Mouse (Mus musculus) adrenal gland, postnatal 25 days (tissue): ENCODE data around the gene Ogg1. TPM values are rescaled to one million over a fixed set of nuclear protein-coding genes. Genes with fewer than 3 reads are reported as not detected.

ENCODE experiments used
- DNase-seq: peaks from one replicate; pipeline ENCODE4 v3.0.0; 2021; ENCODE audit warnings: mixed read lengths
- long read RNA-seq: library from polyadenylated mRNA; stranded (forward); transcript quantifications from one replicate; pipeline ENCODE4 v2.0.0, GENCODE M21; 2021
- total RNA-seq: library from RNA; stranded (reverse); gene quantifications from 2 replicates; pipeline ENCODE4 v1.2.3, GENCODE M21; 2021

Ogg1 gene
- 16.7 and 19.9 TPM in 2 replicates for total RNA-seq
- long read RNA-seq, transcript Ogg1-201 (7 exons, 1,549 nt) = major isoform, 5 of 12 reads
- long read RNA-seq, partial matches to known transcripts = 0 of 12 reads
- long read RNA-seq, other reads (novel, unspliced or antisense) = 5 of 12 reads

DNA sequence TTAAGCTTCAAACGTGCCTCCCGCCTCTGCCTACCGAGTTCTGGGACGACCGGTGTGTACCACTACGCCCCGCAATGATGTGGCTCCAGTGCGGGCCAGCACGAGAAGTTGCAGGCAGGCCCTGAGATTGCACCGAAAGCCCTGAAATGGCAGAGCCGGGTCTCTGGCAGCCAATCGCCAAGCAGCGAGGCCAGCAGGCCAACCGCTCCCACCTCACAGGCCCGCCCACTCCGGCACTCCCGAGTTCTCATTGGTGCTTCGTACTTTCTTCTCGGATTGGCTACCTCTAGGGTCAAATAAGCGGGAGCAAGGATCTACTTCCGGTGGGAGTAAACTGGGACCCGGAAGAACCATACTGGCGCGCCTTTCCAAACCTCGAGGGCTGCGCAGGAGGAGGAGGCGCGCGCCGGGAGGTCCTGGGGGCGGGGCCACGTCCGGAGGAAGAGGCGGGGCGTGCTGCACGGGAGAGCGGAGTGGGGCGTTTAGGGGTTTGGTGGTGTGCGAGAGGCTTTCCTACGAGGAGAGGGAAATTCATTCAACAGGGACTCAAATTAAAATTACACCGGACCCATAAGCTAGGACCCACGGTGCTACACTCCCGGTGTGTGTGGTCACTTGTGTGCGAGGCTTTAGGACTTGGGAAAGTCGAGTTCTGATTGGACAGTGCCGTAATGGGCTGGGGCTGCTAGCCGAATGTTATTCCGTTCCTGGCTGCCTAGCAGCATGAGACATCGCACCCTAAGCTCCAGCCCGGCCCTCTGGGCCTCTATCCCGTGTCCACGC lies at the start of gene Ogg1:
TSS of gene Ogg1 (plus strand) at position 440 of the 783 bp plus-strand sequence.
- DNase-seq = peak; percentile 96

DNA sequence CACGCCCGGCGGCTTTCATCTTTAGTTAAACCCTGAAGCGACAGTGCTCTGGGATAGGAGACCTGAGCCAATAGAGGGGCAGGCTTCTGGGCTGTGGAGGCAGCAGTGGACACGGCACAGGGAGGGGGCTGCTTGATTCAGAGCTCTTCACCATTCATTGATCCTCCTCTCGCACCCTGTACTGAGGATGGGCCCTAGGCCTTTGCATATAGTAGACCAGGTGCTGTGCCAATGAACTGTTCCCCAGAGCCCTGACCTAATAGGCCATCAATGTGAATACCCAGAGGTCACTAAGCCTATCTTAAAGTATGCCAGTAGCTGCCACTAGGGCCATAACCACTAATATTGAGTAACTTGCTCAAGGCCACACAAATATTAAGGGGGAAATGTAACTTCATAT lies 45.1 kb upstream of the Ogg1 start:
- no peak for DNase-seq

GRCm38 (mm10) chr6:113282101-113282802 lies 44.5 kb upstream of the Ogg1 start, which contains the start of gene Cpne9:
Gene Cpne9, plus strand, starts transcription at chr6:113282307.
- DNase-seq = no peak

- no peak for DNase-seq
Observed at GRCm38 (mm10) chr6:113282969-113283368, 43.8 kb upstream of the Ogg1 start.

GRCm38 (mm10) chr6:113283500-113283899 lies 43.3 kb upstream of the Ogg1 start:
- no peak for DNase-seq

DNA sequence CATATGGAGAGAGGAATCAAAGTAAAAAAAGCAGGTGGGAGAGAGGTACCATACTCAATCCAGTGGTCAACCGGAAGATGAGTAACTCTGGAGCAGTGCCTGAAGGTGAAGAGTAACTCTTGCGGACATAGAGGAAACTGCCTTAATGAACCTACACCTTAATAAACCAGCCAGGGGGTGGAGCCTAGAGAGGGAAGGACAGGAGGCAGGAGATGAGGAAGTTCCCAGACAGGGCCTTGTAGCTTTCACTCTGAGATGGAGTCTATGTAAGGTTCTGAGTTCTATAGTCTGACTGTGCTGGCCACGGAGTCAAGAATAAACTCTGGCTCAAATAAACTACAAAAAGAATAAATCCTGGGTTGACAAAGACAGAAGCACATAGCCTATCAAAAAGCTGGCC lies 41.8 kb upstream of the Ogg1 start:
- no peak for DNase-seq

DNA sequence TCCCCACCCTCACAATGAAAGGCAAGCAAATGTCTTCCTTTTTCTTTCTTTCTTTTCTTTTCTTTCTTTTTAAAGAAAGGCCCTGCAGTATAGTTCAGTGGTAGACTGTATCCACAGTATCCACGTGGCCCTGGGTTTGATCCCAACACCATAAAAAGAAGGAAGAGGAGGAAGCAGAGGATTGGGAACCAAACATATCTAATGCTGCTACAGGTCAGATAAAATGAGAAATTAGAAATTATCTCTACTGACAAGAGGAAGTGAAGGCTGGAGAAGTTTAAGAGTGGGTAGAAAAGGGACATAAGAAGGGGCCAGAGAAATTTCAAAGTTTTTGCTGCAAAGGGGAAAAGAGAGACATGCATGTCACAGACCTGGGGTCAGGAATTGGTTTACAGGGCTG lies 40.5 kb upstream of the Ogg1 start:
- no peak for DNase-seq

- no peak for DNase-seq
Observed at GRCm38 (mm10) chr6:113287236-113287635, 39.5 kb upstream of the Ogg1 start.

- DNase-seq = no peak
Observed at GRCm38 (mm10) chr6:113289346-113289745, 37.4 kb upstream of the Ogg1 start.

DNA sequence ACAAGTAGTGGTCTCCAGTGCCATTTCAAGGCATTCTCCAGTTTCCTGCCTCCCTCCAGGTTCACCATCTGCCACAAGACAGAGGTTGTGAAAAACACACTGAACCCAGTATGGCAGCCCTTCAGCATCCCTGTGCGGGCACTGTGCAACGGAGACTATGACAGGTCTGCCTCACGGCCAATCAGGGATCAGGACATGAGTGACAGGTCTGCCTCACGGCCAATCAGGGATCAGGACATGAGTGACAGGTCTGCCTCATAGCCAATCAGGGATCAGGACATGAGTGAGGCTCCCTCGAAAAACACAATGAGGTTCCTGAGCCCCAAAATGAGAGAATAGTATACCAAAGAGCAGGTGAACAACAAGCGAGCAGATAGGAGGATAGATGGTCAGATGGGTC lies 36.4 kb upstream of the Ogg1 start:
- no peak for DNase-seq

GRCm38 (mm10) chr6:113292938-113293337 lies 33.8 kb upstream of the Ogg1 start:
- DNase-seq = no peak

GRCm38 (mm10) chr6:113296046-113296445 lies 30.7 kb upstream of the Ogg1 start:
- no peak for DNase-seq

DNA sequence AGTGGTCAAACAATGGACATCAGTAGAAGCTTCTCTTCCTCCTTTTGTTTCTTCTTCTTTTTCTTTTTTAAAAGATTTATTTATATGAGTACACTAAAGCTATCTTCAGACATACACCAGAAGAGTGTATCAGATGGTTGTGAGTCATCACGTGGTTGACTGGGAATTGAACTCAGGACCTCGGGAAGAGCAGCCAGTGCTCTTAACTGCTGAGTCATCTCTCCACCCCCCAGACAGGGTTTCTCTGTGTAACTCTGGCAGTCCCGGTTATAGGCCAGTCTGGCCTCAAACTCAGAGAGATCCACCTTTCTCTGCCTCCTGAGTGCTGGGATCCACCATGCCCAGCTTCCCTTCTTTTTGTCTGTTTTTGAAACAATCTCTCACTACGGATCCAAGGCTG lies 30.1 kb upstream of the Ogg1 start:
- no peak for DNase-seq

- DNase-seq = no peak
Observed at GRCm38 (mm10) chr6:113301350-113301749, 25.4 kb upstream of the Ogg1 start.

DNA sequence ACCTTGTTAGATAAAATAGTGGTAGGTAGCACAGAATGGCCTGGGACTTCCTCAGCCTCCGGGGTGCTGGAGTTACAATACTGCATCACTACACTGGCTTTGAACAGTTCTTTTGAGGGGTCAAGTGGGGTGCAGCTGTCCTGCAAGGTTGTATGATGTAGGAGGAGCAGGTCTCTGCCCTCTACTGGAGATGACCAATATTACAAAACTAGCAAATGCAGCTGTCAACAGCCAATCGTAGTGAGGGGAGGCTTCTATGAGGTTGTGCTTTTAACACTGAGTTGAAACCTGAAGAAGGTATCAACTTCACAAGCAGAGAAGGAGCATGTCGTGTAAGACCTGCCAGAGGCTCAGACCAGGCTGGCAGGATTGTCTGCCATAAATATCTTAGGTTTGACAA lies 24.5 kb upstream of the Ogg1 start:
- no peak for DNase-seq

DNA sequence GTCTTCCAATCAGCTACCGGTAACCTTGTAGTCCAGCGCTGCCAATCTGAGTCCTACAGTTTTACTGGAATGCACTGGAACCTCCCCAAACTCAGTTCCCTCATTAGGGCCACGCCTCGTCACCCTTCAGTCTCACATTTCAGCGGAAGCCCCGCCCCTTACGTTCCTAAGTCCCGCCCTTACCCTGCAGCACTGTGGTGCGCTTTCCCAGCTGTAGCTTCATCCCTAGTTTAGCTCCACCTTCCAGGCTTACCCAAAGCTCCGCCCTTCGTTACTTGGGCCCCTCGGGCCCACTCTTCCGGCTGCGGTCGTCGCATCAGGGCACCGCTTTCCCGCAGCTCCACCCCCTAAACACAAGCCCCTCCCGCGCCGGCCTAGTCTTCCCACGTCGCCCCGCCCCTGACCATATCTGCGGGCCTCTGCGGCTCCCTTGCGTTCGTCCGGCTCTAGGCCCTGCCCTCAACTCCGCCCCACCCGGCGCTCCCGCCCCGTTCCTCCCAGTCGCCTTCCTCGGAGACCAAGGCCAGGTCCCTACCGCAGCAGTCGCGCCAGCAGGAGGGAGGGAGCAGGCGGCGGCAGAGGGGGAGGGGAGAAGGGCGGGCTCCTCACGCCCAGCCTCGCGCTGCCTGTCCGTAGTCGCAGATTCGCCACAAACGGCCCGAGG lies 20.3 kb upstream of the Ogg1 start:
- DNase-seq = peak; percentile 100

- DNase-seq = no peak
Observed at GRCm38 (mm10) chr6:113306986-113307349, 19.8 kb upstream of the Ogg1 start, which contains the start of gene Brpf1. Gene Brpf1, plus strand, starts transcription at chr6:113307137.

DNA sequence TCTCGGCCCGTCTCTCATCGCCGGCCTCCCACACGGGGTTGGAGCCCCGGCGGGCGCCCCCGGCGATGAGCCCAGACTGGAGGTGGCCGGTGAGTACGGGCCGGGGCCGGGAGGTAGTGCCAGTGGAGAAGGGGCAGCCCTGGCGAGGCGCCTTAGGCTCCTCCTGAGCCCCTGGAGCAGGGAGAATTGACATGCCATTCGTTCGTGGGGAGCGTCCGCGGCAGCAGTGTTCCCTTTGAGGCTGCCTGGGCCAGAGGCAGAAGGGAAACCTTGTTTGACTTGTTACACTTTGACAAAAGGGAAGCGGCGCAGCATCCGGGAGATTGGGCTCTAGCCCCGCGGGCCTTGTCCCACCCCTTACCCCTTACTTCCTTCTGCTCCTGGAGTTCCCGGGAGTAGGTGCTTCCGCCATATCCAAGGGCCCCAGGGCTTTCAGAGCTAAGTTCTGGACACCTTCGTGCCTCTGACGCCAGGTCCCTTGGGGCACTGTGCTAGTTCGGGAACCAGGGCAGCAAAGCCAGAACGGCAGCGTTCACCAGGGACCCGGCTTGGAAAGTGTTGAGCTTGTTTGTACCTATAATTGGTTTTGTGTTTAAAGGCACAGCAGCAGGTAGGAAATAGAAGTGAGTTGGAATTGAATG lies 19.2 kb upstream of the Ogg1 start:
- DNase-seq = peak; percentile 59

DNA sequence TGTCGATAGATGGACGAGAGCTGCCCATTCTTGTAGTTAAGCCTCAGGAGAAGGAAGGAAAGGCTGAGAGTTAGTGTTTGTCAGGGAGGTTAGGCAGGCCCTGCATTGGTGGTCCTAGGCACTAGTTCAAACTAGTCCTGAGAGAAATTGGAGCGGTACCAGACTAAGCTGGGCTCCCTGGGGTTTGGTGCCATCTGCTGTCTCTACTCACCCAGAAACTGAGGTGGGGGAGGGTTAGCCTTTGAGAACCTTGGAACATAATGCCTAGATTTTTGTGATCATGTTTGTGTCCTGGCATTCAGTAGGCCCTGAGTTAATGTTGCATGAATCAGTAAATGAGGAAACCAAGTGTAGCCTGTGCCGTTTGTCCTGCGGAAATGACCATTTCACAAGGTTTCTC lies 18.6 kb upstream of the Ogg1 start:
- peak; percentile 48 for DNase-seq

- DNase-seq = no peak
Observed at GRCm38 (mm10) chr6:113315972-113316371, 10.8 kb upstream of the Ogg1 start.

DNA sequence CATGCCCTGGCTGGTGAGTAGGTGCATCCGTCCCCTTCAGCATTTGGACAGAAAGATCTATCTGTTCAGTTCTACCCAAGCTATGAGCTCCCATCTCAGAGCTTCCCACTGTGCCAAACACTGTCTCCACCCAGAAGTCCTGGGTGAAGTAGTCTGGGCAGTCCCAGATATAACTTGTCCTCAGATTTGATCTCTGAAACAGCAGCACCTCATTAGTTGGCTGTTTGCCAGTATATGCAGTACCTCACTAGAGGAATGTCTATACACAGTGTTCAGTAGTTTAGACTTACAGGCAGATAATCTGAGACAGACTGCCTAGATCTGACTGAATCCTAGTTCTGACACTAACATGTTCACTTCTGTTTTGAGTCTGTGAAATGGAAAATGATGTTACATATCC lies 2.6 kb downstream of the Ogg1 start:
- DNase-seq = no peak

DNA sequence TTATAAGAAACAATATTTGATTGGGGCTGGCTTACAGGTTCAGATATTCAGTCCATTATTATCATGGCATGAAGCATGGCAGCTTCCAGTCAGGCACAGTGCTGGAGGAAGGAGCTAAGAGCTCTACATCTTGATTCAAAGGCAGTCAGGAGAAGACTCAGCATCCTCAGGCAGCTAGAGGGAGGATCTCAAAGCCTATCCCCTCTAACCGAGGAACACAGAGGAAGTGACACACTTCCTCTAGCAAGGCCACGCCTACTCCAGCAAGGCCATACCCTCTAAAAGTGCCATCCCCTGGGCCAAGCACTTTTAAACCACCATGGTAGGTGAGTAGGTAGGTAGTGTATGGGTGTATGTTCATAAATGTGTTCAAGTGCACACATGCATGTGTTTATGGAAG lies 3.8 kb downstream of the Ogg1 start:
- DNase-seq = no peak
